Mouse (Mus musculus): ENCODE data around the gene B3galnt1. TPM values are rescaled to one million over a fixed set of nuclear protein-coding genes. Genes with fewer than 3 reads are reported as not detected.
"Not testable (repeated sequence)": the region's sequence is repeated elsewhere in the genome, so short reads cannot be mapped to it uniquely, and the experiment has no call there.

Gene B3galnt1
- polyA plus RNA-seq, 1 experiment from 2014 or later, result 9.0 TPM

- DNase-seq (ENCODE audit: low read depth, low spot score), result no peak
- ChIA-PET POLR2A (interaction anchor here (0.6 kb wide), 1 partner anchor 313 kb away, joined by 3 read pairs; no protein-coding TSS in a partner anchor), CTCF (interaction anchor here (1.1 to 2.4 kb wide), 2 partner anchors 14 to 104 kb away, joined by 3 to 9 read pairs; no protein-coding TSS in a partner anchor)
- peaks cover 26% of the 10 kb centered on the region for H3K27me3 ChIP-seq
- in situ Hi-C loops (cut with MboI; ENCODE audit: low pct_unique_long_range_greater_than_20kb), result no loop called here
- TF ChIP-seq CTCF (IDR thresholded peaks at IDR 0.05), result no peak
- ATAC-seq, result no peak
These were observed 944 bp downstream of the B3galnt1 start for GRCm38 (mm10) chr3:69597816-69598215.

- ChIA-PET CTCF (interaction anchor here (1.1 to 2.4 kb wide), 2 partner anchors 14 to 105 kb away, joined by 3 to 9 read pairs; no protein-coding TSS in a partner anchor), POLR2A (no interaction called here)
- DNase-seq (ENCODE audit: low read depth, low spot score) (no peak), ATAC-seq (no peak)
- in situ Hi-C loops (cut with MboI; ENCODE audit: low pct_unique_long_range_greater_than_20kb), result no loop called here
- TF ChIP-seq CTCF (IDR thresholded peaks at IDR 0.05), result no peak
- H3K27me3 ChIP-seq, result peaks cover 26% of the 10 kb centered on the region
These were observed 1.5 kb downstream of the B3galnt1 start for GRCm38 (mm10) chr3:69597211-69597610.

GRCm38 (mm10) chr3:69596116-69596515 lies 2.6 kb downstream of the B3galnt1 start:
- no peak for ATAC-seq
- TF ChIP-seq CTCF (IDR thresholded peaks at IDR 0.05), result no peak
- DNase-seq (ENCODE audit: low read depth, low spot score), result no peak
- H3K27me3 ChIP-seq, result peaks cover 21% of the 10 kb centered on the region
- CTCF ChIA-PET, result interaction anchor here (0.8 to 2.4 kb wide), 2 partner anchors 13 to 16 kb away, joined by 3 to 9 read pairs; no protein-coding TSS in a partner anchor
- in situ Hi-C loops (cut with MboI; ENCODE audit: low pct_unique_long_range_greater_than_20kb), result no loop called here
- POLR2A ChIA-PET, result interaction anchor here (0.6 kb wide), 1 partner anchor 104 kb away, joined by 5 read pairs; no protein-coding TSS in a partner anchor

- POLR2A ChIA-PET, result no interaction called here
- H3K27me3 ChIP-seq, result peaks cover 12% of the 10 kb centered on the region
- ATAC-seq (no peak), DNase-seq (ENCODE audit: low read depth, low spot score) (no peak)
- in situ Hi-C loops (cut with MboI; ENCODE audit: low pct_unique_long_range_greater_than_20kb), result no loop called here
- TF ChIP-seq CTCF (IDR thresholded peaks at IDR 0.05), result no peak
- CTCF ChIA-PET, result interaction anchor here (0.8 kb wide), 1 partner anchor 108 kb away, joined by 3 read pairs; no protein-coding TSS in a partner anchor
These were observed 4.7 kb downstream of the B3galnt1 start for GRCm38 (mm10) chr3:69594071-69594470.

- peaks cover 12% of the 10 kb centered on the region for H3K27me3 ChIP-seq
- ATAC-seq (no peak), DNase-seq (ENCODE audit: low read depth, low spot score) (no peak)
- no peak for TF ChIP-seq CTCF (IDR thresholded peaks at IDR 0.05)
- POLR2A ChIA-PET, result no interaction called here
- CTCF ChIA-PET, result no interaction called here
- in situ Hi-C loops (cut with MboI; ENCODE audit: low pct_unique_long_range_greater_than_20kb), result no loop called here
These were observed 5.3 kb downstream of the B3galnt1 start for GRCm38 (mm10) chr3:69593426-69593825.

- in situ Hi-C loops (cut with MboI; ENCODE audit: low pct_unique_long_range_greater_than_20kb), result no loop called here
- H3K27me3 ChIP-seq, result peaks cover 6% of the 10 kb centered on the region
- no peak for TF ChIP-seq CTCF (IDR thresholded peaks at IDR 0.05)
- POLR2A ChIA-PET, result no interaction called here
- DNase-seq (ENCODE audit: low read depth, low spot score) (no peak), ATAC-seq (no peak)
- CTCF ChIA-PET, result interaction anchor here (1.6 kb wide), 1 partner anchor 26 kb away, joined by 4 read pairs; no protein-coding TSS in a partner anchor
These were observed 10.5 kb downstream of the B3galnt1 start for GRCm38 (mm10) chr3:69588101-69588760.

- CTCF ChIA-PET, result interaction anchor here (0.9 to 2.2 kb wide), 5 partner anchors 10 to 84 kb away, joined by 3 to 9 read pairs (median 3); no protein-coding TSS in a partner anchor
- in situ Hi-C loops (cut with MboI; ENCODE audit: low pct_unique_long_range_greater_than_20kb), result no loop called here
- POLR2A ChIA-PET, result no interaction called here
- TF ChIP-seq CTCF (IDR thresholded peaks at IDR 0.05), result no peak
- no peaks in the 10 kb centered on the region for H3K27me3 ChIP-seq
- ATAC-seq (no peak), DNase-seq (ENCODE audit: low read depth, low spot score) (no peak)
These were observed 15.0 kb downstream of the B3galnt1 start for GRCm38 (mm10) chr3:69583798-69584197.

- POLR2A ChIA-PET, result interaction anchor here (0.6 to 0.7 kb wide), 2 partner anchors 122 to 578 kb away, joined by 3 read pairs; no protein-coding TSS in a partner anchor
- in situ Hi-C loops (cut with MboI; ENCODE audit: low pct_unique_long_range_greater_than_20kb), result no loop called here
- CTCF ChIA-PET, result interaction anchor here (1.5 kb wide), 1 partner anchor 11 kb away, joined by 7 read pairs; no protein-coding TSS in a partner anchor
- ATAC-seq, result no peak
- H3K27me3 ChIP-seq, result no peaks in the 10 kb centered on the region
- DNase-seq (ENCODE audit: low read depth, low spot score), result no peak
- no peak for TF ChIP-seq CTCF (IDR thresholded peaks at IDR 0.05)
These were observed 20.0 kb downstream of the B3galnt1 start for GRCm38 (mm10) chr3:69578791-69579190.

GRCm38 (mm10) chr3:69576715-69577114 lies 22.0 kb downstream of the B3galnt1 start:
- TF ChIP-seq CTCF (IDR thresholded peaks at IDR 0.05), result no peak

GRCm38 (mm10) chr3:69575577-69575976 lies 23.2 kb downstream of the B3galnt1 start:
- in situ Hi-C loops (cut with MboI; ENCODE audit: low pct_unique_long_range_greater_than_20kb), result no loop called here
- ChIA-PET CTCF (interaction anchor here (1.1 kb wide), 1 partner anchor 162 kb away, joined by 3 read pairs; no protein-coding TSS in a partner anchor), POLR2A (no interaction called here)
- no peak for TF ChIP-seq CTCF (IDR thresholded peaks at IDR 0.05)
- no peak for DNase-seq (ENCODE audit: low read depth, low spot score)
- H3K27me3 ChIP-seq, result no peaks in the 10 kb centered on the region
- no peak for ATAC-seq

More at GRCm38 (mm10) chr3:69576715-69577114, 22.0 kb downstream of the B3galnt1 start:
- in situ Hi-C loops (cut with MboI; ENCODE audit: low pct_unique_long_range_greater_than_20kb), result no loop called here
- ChIA-PET POLR2A (no interaction called here), CTCF (interaction anchor here (1.2 kb wide), 1 partner anchor 12 kb away, joined by 3 read pairs; no protein-coding TSS in a partner anchor)
- H3K27me3 ChIP-seq, result no peaks in the 10 kb centered on the region
- DNase-seq (ENCODE audit: low read depth, low spot score), result no peak
- ATAC-seq, result no peak

GRCm38 (mm10) chr3:69572561-69572960 lies 26.2 kb downstream of the B3galnt1 start:
- DNase-seq (ENCODE audit: low read depth, low spot score) (no peak), ATAC-seq (no peak)
- in situ Hi-C loops (cut with MboI; ENCODE audit: low pct_unique_long_range_greater_than_20kb), result no loop called here
- ChIA-PET CTCF (interaction anchor here (0.7 kb wide), 1 partner anchor 10 kb away, joined by 5 read pairs; no protein-coding TSS in a partner anchor), POLR2A (interaction anchor here (0.6 kb wide), 1 partner anchor 107 kb away, joined by 3 read pairs; no protein-coding TSS in a partner anchor)
- no peaks in the 10 kb centered on the region for H3K27me3 ChIP-seq
- no peak for TF ChIP-seq CTCF (IDR thresholded peaks at IDR 0.05)

GRCm38 (mm10) chr3:69565586-69565985 lies 33.2 kb downstream of the B3galnt1 start:
- H3K27me3 ChIP-seq; in situ Hi-C loops (cut with MboI; ENCODE audit: low pct_unique_long_range_greater_than_20kb); DNase-seq (ENCODE audit: low read depth, low spot score); ATAC-seq: not testable (repeated sequence)
- ChIA-PET POLR2A (interaction anchor here (0.6 kb wide), 1 partner anchor 86 kb away, joined by 3 read pairs; no protein-coding TSS in a partner anchor), CTCF (interaction anchor here (1.0 kb wide), 1 partner anchor 11 kb away, joined by 3 read pairs; no protein-coding TSS in a partner anchor)

Measured in Patski (cell line).